Mouse (Mus musculus) monocyte, adult 2 months (primary cell): ENCODE data around the gene Insl6.

ENCODE experiments used
- DNase-seq, 2 experiments: peaks; one replicate each; pipeline ENCODE4 v3.0.0; 2022; ENCODE audit warnings: low spot score in 2 of 2, low read depth in 1 of 2

Insl6 gene

GRCm38 (mm10) chr19:29292546-29292945 lies 32.6 kb downstream of the Insl6 start:
- DNase-seq = no peak

DNA sequence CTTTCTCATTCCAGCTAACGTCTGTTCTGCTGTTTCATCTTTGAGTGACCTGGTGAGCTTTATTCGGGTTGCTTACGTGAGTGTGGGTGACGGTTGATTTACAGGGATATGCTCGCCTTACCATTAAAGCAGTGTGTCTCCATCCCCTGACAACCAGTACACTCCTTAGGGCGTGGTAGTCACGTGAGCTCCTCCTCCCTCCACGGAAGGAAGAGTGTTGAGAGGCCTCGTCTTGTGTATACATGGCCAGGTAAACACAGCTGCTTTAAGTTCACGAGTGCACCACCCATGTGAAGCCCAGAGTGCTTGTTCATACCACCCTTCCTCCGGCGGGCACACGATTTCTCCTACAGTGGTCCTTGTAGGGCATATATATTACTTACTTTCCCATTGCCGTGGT lies 33.6 kb downstream of the Insl6 start:
- DNase-seq = no peak

DNA sequence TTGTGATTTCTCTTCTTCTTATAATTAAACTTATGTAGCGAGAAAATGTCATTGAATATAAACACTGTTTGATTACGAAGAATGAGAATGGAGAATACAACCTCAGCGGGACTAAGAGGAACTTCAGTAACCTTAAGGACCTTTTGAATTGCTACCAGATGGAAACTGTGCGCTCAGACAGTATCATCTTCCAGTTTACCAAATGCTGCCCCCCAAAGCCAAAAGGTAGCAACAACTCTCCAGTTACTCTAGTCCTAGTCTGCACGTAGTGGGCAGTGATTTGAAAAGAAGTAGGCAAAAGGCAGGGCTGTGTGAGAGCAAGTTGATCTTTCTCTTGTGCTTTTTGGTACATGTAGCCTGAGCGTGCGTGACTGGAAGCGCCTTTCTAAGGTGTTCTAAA lies 37.3 kb downstream of the Insl6 start:
- no peak for DNase-seq

GRCm38 (mm10) chr19:29285451-29285869 lies 39.7 kb downstream of the Insl6 start:
- DNase-seq = no peak

DNA sequence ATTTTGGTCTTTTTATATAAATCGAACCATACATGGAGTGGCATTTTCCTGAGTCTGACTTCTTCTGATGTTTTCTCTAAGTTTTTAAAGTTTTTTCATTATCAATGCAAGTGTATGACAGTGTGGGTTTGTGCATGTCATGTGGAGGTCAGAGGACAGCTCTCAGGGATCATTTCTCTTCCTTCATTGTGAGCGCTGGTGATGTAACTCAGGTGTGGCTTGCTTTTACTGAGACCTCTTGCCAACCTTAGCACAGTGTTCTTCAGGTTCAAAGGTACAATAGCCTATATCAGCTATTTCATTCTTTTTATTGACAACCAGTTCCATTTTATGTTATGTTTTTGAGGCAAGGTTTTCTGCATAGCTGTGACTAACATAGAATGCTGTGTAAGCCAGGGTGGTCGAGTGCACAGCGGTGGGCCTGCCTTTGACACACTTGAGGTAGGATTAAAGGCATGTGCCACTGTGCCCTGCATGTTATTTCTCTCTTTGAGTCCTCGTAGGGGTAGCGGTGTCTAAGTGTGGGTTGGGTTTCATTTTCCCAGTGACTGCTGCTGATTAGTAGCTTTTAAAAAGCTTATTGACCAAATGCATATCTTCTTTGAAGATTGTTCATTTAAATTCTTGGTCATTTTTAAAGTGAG lies 46.1 kb downstream of the Insl6 start:
- no peak for DNase-seq

DNA sequence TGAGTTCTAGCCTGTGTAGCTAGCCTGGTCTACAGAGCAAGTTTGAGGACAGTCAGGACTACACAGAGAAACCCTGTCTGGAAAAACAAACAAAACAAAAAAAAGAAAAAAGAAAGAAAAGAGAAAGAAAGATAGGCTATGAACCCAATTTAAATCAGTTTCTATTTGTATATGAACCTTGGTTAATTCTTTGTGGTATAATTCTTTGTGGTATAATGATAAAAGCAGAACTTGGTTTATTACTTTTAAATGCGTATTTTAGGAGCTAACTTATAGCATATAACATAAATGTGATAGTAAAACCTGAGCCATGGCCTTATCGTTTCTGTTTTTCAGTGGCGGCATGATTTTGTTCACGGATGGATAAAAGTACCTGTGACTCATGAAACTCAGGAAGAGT lies 48.7 kb downstream of the Insl6 start:
- no peak for DNase-seq

DNA sequence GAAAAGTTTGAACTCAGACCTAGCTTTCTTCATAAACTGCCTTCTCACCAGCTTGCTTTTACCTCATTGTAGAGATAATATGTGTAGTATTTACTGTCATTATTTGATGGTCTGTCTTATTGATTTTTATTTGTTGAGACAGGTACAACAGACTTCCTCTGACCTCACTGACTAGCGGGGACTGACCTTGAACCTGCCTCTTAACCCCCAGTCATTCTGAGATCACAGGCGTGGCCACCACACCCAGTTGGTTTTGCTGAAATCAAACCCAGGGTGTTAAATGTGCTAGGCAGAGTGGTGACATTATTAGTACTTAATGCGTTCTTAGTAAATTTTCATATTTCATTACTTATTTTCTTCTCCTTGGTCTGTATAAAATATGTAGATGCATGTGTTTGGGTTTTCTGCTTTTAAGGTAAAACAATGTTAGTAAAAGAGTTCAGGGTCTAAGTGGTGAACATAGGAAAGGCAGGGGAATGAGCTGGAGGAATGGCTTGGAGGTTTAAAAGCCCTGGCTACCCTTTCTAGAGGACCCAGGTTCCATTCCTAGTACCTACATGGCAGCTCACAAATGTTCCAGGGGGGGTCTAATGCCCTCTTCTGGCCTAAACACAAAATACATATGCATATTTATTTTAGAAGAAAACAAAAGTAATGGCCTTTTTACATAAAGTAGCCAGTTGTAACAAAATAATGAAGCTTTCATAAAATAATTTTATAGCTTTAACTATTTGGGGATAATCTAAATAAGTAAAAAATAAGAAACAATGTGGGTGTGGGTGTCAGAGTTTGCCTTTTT lies 52.9 kb downstream of the Insl6 start:
- DNase-seq = no peak
